Mouse (Mus musculus): Measurements from ENCODE around the gene Cks2.

- TF ChIP-seq E2F4 (IDR thresholded peaks at IDR 0.05; ENCODE audit: insufficient read depth) (no peak), POLR2A (IDR thresholded peaks at IDR 0.05; ENCODE audit: insufficient read length, low read depth) (no peak), MYOD1 (IDR thresholded peaks at IDR 0.05; ENCODE audit: control insufficient read depth in 1 of 3, insufficient read length in 2 of 3, low read depth in 2 of 3) (no peak), MAX (IDR thresholded peaks at IDR 0.05; ENCODE audit: low read depth) (no peak), SRF (IDR thresholded peaks at IDR 0.05; ENCODE audit: control insufficient read depth, insufficient read length, low read depth) (no peak), POLR2AphosphoS2 (IDR thresholded peaks at IDR 0.05; ENCODE audit: insufficient read length, low read depth) (no peak), TCF12 (IDR thresholded peaks at IDR 0.05; ENCODE audit: insufficient read depth, poor library complexity, severe bottlenecking) (no peak), REST (IDR thresholded peaks at IDR 0.05; ENCODE audit: insufficient read depth, insufficient read length) (no peak)
Observed at GRCm38 (mm10) chr13:51642171-51642778, 2.8 kb upstream of the Cks2 start.

All from myocyte (in vitro differentiated cells).